Mouse (Mus musculus): ENCODE data around the gene Mlf2. TPM values are rescaled to one million over a fixed set of nuclear protein-coding genes. Genes with fewer than 3 reads are reported as not detected.
A peak's percentile ranks its signal among the peaks of the same experiment; 100 is the strongest.
"Not testable (repeated sequence)": the region's sequence is repeated elsewhere in the genome, so short reads cannot be mapped to it uniquely, and the experiment has no call there.

Mlf2 gene
- 100 to 1,000 TPM; 609 to 620 TPM for total RNA-seq (2021)
- long read RNA-seq, transcript Mlf2-202 (9 exons, 1,475 nt) = major isoform, 717 of 934 reads
- long read RNA-seq, transcript Mlf2-201 (9 exons, 1,451 nt) = minor isoform, 62 of 934 reads
- long read RNA-seq, partial matches to known transcripts = 112 of 934 reads
- long read RNA-seq, other reads (novel, unspliced or antisense) = 42 of 934 reads

DNA sequence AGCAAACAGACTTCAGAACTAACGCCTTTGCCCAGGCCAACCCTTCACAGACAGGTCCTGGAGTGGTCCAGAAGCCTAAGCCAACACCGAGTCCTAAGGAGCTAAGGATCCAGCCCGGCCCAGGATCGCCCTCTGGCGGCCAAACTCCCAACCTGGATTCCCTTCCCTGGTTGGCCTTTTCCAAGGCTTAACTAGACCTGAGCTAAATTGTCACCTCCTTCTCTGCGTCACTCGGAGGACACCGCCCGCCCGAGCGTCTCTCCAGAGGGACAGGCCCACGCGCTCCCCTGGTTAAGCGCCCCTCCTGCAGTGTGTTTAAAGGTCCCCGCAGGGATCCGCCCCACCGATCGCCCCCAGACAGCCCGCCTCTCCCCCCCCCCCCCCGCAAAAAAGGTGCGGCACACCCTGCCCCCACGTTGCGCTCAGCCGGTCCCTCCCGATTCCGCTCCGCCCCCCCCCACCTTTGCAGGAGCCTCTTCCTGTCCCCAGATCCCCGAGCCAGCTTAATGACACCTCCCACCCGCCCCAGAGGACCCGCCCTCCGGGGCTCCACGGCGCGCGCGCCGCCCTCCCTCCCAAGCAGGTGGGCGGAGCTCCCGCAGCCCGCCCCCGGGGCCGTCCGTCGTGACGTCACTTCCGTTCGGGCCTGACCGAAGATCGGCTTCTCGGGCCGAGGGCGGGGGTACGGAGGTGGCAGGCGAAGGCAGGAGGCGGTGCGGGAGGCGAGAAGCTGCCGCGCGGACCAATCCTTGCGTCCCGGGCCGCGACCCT is at the start of gene Mlf2:
Mlf2 (plus strand) TSS at position 633 of the 771 bp plus-strand sequence.
- DNase-seq (ENCODE audit: low spot score in 2 of 2) = peak; percentile 98 to 99

DNA sequence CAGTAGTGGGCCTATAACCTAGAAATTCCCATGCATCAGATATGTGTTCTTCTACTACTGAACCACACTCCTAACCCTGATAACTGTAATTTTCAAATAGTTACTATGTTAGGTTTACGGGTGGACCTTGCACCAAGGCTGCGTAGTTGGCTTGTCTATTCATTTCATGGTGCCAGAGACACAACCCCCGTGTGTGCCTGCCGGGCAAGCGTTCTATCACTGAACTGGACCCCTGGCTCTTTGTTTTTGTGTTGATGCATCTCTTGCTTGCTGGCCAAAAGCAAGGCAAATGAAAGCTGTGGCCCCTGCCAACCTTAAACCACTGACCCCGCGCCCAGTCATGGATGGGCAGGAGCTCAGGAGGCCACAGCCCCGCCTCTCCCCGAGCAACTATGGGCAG is 49.4 kb upstream of the Mlf2 start:
- DNase-seq (ENCODE audit: low spot score in 2 of 2) = no peak

DNA sequence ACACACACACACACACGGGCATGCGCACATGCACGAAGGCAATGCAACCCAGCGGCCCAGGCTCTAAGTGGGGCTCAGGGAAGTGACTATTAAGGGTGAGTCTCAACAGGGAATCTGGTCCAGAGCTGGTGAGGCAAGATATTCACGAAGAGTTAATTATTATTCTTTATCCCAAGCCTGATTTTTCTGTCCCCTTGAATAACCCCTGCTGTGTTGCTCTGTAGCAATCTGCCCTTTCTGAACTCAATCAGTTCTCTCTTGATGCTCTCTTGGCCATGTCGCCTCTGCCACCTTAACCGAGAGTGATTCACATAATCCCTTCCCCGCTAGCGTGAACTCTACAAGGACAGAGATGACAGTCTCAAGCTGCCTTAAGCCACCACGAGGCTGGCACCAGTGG is 47.8 kb upstream of the Mlf2 start:
- no peak for DNase-seq (ENCODE audit: low spot score in 2 of 2)

DNA sequence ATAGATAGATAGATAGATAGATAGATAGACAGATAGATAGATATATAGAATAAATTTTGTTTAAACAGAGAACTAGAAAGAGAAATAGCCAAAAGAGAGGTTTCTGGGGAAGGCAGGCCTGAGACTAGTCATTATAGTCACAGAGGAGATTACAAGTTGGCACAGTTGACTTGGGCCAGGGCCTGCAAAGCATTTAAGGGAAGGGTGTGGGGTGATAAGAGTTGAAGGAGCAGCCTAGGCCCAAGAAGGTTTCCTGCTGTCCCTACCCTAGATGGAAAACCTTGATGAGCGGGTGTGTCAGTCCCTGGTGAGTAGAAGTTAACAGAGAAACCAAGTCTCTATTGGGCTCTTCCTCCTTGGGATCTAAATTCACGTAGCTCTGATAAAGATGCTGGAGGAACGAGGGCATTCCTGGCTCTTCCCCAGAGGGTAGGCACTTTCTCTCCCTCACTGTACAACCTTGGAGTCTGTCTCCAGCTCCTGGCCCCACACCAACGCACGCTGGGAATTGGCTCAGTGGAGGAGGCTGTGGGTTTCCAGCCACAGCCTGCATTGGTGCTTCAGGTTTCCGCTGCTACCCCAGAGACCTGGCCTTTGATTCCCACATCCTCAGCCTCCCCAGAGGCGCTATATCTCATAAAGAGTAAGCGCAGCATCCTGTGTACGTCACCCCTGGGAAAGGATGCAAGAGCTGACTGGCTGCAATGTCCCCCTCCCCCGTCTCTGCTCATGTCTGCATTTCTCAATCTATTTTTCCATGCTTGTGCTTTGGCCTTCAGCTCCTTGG is 46.3 kb upstream of the Mlf2 start:
- peak; percentile 37 for DNase-seq (ENCODE audit: low spot score in 2 of 2)

DNA sequence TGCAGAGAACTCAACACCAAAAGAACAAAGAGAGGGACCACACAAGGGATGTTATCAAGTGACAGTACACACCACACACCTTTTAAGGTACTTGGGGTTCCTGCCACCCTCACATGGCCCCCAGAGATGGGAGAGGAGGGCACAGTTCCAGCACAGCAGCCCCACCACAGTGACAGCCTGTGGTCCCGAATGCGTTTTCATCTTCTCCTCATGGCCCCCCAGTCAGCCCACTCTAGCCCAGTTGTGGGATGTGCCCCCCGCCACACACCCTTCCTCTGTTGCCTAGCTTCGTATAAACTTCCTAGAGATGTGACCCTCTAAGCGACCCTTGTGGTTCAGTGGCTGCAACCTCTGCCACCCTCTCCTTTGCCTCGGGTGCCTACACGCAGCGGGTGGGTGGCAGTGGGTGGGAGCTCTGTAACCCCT is 45.2 kb upstream of the Mlf2 start:
- no peak for DNase-seq (ENCODE audit: low spot score in 2 of 2)

DNA sequence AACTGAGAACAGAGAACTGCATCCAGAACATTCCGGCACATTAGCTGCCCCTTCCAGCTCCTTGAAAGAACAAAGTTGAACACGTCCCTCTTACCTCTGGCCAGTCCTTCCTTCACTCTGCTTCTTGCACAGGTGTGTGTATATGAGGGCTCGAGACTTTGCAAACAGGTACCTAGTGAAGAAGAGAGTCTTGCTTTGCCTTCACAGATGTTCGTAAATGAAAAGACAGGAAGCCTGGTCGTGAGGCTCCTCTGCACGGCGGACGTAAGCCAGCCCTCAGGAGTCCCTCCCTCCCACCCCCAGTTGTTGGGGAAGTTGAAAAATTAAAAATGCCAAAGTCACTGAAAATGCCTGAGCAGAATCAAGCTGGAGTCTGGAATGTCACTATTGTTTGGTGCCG is 43.2 kb upstream of the Mlf2 start, which contains the start of gene Cd4:
Cd4 (minus strand) TSS at position 236 of the 400 bp plus-strand sequence.
- DNase-seq (ENCODE audit: low spot score in 2 of 2) = no peak

DNA sequence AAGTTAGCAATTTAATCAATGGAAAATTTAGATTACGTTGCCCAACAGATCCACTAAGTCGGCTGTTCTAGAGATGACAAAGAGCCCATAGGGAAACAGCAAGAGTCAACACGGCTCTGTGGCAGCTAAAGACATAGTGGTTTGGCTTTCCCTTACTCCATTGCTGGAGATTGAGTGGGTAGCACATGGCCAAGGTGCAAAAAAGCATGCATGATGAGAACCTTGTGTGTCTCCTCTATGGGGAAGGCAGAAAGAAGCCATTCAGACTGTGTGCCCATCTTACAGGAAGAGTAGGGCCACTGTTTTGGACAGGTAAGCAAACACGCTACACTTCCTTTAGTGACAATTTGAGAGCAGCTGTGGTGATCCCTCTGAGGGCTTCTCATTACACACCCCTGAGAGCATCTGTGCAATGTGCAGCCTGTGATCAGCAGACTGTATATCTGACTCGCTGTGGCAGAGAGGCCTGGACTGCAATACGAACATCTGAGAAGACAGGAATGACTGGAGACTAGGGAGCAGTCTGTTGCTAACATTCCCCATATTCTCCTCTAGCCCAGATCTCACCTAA is 42.5 kb upstream of the Mlf2 start:
- no peak for DNase-seq (ENCODE audit: low spot score in 2 of 2)

DNA sequence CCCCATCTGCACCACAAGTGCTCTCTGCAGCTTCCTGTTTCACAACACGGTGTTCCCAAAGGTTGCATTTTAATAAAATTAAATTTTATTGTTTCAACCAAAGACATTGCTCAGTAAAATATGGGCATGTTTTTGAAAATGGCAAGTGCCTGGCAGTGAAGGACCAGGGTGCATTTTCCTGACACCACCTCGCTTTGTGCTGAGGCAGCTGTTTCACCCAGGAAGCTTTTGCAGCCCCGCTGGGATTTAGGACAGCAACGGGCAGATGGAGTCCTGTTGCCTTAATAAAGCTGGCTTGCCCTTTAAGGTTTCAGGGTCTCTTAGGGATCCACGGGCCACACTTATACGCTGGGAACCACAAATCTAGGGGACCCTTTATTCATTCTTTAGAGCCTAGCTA is 40.2 kb upstream of the Mlf2 start:
- DNase-seq (ENCODE audit: low spot score in 2 of 2) = no peak

DNA sequence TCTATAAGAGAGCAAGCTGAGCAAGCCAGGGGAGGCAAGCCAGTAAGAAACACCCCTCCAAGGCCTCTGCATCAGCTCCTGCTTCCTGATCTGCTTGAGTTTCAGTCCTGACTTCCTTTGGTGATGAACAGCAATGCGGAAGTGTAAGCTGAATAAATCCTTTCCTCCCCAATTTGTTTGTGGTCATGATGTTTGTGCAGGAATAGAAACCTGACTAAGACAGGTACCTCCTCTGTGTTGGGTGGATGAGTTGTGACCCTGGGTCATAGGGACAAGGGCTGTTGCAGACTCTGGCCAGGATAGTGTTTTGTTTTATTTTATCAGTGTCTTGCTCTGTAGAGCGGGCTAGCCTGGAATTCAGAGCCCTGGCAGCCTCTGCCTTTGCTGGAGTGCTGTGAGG is 37.1 kb upstream of the Mlf2 start:
- not testable (repeated sequence) for DNase-seq (ENCODE audit: low spot score in 2 of 2)

DNA sequence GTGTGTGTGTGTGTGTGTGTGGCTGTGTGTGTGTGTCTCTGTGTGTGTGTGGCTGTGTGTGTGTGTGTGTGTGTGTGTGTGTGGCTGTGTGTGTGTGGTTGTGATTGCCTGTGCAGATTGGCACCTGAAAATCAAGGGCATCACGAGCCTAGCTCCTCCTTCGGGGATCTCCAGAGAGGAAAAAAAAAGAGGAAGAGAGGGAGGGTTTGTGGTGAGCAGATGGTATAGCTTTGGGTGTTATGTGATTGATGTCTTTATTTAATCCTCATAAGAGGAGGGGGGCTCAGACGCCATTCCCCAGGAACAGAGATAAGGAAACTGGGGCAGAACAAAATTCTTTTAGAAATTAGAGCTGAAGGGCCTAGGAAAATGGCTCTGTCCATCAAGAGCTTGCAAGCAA is 32.8 kb upstream of the Mlf2 start:
- DNase-seq (ENCODE audit: low spot score in 2 of 2) = no peak

DNA sequence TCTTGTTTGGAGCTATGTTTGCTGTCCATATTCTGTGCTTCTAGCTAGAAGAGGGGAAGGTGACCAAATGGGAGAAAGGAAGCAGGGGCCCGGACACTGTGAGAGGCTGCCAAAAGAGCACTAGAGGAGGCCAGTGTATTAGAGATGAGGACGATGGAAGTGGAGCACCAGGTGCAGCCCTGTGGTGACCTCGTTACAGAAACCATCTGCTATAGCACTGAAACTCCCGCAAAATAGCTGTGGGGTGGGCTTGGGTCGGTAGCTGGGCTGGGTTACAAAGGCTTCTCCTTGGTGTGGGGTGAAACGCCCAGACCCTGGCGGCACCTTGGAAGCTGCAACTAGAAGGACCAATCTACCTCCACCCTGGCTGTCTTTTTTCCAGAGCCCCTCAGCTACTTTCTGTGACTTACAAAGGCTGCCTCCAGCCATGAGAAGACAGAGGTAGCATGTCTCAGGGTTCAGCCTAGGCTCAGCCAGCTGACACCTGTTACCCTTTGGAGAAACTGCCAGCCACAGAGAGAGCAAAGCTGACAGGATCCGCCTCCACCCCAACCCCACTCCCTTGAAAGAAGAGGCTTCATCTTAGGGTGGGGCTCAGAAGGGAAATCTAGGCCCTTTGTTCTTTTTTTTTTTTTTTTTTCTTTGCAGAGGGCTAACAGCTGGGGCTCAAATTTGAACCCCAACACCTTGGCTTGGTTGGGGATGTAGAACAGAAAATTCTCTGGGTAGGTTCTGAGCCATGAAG is 31.0 kb upstream of the Mlf2 start:
- DNase-seq (ENCODE audit: low spot score in 2 of 2) = no peak

DNA sequence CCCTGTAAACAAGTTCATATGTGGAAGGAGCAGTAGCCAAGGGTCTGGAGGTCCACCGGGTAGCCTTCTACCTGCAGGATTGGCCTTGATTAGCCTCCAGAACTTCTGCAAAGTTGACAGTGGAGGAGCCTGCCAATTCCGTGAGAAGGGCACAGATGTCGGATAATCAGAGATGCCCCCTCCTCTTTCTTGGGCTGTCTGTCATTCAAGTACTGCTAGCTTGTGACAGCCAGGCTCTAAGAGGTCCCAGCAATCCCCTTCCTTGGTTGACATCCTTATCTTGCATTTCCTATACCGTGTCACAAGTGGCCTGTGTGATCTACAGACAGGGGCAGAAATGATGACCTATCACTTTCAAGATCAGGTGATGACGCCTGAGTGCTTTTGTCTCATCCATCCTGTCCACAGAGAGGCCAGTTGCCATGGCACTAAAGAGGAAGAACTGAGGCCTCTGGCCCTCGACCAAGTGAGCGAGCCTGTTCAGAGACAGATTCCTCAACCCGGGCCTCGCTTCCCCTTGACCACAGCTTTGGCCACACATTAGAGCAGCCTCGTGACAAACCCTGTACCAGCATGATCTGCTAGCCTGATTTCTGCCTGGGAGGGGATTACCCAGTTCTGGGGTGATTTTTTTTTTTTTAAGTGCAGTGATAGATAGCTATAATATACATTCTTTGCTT is 30.2 kb upstream of the Mlf2 start:
- DNase-seq (ENCODE audit: low spot score in 2 of 2) = peak; percentile 31 to 44

DNA sequence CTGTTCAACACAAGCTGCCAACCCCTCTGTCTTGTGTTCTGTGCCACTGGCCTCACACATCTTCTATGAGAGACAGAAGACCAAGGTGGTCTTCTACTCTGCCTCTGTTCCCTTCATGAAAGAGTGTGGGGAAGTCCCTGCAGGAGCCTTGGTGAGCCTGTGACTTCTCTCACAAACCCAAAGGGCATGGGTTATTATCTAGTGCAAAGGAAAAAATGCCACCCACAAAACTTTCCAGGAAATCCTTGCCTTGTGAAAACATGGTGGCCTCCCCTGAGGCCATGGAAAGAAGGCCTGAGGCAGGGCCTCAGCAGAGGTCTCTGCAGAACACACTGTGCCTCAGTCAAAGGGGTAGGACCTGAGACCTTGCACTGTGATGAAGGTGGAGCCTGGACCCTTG is 29.3 kb upstream of the Mlf2 start:
- no peak for DNase-seq (ENCODE audit: low spot score in 2 of 2)

DNA sequence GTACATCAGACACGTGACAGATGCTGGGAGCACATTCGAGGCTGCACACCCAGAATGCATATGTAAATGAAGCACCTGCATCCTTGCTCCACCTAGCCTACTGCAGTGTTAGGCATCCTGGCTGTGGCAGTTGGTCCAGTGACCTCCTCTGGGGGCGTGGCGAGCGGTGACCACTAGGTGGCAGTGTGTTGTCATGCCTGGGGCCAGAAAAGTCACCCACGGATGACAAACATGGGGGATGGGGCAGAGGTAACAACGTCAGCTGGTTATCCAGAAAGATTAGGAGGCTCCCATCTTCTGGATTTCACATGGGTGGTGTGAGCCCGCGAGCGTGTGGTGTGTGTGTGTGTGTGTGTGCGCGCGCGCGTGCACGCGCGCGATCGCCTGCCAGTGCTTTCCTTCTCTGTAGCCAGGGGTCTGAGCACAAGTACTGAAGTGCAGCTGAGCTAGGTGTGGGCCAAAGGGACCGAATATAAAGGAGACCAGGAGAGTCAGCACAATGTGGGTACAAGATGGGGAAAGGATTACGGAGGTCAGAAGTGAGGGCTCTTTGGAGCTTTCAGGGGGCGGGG is 27.5 kb upstream of the Mlf2 start:
- peak; percentile 95 to 96 for DNase-seq (ENCODE audit: low spot score in 2 of 2)

DNA sequence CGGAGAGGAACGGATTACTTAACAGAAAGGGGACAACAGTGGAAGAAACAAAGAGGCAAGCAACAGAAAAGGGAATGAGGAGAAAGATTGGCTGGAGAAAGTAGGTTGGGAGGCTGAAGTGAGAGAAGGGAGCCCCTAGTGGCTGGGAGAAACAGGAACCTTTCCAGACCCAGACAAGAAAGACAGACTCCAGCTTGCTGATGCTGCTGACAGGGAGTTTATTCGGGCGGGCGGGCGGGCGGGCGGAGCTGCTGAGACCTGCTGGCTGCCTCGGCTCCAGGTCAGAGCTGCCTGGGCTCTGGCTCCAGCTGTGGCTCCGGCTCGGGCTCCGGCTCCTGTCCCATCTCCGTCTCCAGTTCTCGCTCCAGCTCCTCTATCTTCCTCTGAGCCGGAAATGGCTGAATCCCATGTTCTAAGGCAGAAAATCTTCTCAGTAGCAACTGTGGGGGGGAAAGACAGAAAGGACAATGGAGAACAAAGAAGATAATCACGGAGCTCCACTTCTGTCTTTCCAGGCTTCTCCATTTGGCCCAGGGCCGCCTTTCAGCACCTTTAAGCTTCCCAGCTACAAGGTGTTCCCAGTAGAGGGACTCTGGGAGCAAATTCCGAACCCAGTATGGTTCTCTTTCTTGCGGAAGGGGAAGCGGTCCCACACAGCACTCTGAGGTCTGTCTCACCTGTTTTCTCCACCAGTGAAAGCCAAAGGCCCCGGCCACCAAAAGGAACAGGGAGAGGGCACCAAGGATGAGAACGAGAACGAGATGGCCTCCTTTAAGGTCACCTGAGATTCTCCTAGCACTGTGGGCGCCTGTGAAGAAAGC is 26.8 kb upstream of the Mlf2 start:
- DNase-seq (ENCODE audit: low spot score in 2 of 2) = peak; percentile 71 to 79

DNA sequence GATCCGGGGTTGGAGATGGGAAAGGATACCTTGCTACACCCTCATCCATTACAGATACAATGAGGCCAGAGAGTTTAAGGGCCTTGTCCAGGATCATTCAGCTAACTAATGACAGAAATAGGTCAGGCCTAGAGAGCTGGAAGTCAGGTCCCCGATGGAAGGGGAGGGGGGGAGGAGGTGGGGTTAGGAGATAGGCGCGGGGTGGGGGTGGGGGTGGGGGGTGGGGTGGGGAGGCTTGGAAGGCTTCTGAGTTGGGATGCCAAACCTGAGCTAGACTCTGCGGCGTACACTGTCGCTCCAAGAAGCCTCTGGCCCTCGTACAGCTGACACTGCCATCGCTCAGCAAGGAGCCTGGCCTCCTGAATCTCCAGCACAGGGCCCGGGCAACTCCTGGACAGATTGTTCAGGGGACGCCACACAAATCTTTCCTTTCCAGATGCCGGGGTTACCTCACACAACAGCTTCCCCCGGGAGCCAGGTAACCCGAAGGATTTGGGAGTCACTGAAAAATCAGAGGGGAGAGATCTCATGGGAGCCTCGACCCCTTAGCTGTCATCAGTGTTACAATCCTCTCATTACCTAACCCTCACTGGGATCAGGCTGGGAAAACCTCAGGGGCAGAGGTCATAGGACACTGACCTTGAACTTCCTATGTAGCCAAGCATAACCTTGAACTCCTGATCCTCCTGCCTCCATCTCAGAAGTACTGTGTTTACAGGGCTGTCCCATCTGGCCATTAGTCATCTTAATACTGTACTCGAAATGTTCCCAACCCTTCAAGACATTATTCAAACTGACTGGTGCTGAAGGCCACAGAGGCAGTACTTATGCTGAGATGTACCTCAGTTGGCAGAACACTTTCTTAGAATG is 26.0 kb upstream of the Mlf2 start:
- DNase-seq (ENCODE audit: low spot score in 2 of 2) = no peak

DNA sequence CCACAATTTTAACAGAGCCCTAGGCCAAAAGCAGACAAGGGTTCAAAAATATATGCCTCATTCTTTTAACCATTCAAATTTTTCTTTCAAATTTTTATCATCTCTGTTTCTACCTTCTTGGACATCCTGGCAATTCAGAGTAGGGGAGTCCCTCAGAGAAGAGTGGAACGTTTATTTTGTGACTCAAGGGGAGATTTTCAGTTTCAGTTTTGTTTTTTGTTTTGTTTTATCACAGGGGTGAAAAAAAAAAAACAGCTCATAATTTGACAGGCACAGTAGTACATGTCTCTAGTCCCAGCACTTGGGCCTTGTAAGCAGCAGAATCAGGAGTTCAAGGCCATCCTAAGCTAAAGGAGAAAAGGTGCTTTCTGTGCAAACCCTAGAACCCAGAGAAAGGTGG is 23.4 kb upstream of the Mlf2 start:
- DNase-seq (ENCODE audit: low spot score in 2 of 2) = no peak

DNA sequence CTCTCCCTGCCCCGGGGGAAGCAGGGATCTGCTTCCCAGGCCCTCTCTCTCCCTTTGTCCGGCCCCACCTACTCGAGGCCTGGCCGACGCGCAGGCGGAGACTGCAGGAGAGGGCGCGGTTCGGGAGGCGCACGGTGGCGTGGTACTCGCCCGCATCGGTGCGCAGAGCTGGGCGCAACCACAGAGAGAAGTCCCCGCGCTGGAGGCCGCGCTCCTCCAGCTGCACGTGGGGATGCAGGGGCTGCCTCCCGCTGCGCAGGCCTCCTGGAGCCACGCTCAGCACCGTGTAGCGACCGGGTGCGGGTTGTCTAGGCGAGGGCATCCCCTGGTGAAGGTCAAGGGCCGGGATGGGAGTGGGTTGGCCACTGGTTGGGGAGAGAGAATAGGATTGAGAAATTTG is 21.2 kb upstream of the Mlf2 start:
- DNase-seq (ENCODE audit: low spot score in 2 of 2) = no peak
